Mouse (Mus musculus) liver (tissue): ENCODE measurements around the gene Cyp46a1.

Experiments used
- DNase-seq: peaks from one replicate; pipeline ENCODE4 v3.0.0-alpha.2; 2020; ENCODE audit warnings: mixed read lengths

The Cyp46a1 gene

DNA sequence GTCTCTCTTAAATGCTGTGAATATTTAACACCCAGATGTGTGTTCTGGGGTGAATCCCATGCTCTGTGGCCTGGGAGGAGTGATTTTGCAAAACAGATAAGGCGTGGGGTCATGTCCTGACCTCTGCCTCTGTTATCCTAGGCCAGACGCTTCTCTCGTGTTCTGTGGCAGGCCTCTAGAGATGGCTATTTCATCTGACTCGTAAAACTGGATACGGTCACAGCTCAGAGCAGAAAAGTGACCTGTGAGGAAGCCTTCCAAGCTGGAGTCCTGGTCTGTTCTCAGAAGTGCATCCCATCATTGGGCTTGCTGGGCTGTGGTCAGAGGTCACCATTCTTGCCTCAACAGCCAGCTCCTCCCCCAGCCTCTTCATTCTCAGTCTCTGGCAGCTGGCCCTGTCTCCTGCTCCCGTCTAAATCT is 21.7 kb upstream of the Cyp46a1 start:
- no peak for DNase-seq

DNA sequence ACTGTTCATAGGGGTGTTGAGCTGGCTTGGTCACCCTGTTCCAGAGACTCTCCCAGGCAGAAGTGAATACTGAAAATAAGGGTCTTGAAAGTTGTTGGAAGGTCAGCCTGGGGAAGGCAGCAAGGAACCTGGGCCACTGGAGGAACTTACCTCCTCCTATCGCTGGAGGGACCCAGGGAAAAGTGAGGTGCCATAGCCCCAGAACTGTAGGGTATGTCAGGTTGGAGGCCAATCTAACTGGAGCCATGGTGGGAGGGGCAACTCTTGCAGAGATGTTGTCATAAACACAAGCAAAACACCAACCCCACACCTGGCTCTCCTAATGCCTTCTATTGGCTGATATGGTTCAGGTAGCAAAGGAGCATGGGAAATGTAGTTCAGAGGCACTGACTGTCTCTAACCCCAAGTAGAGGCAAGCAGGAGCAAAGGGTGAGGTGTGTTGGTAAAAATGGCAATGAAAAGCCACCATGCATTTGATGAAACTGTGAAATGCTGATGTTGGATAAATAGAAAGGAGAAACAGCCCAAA is 20.9 kb upstream of the Cyp46a1 start:
- DNase-seq = no peak

DNA sequence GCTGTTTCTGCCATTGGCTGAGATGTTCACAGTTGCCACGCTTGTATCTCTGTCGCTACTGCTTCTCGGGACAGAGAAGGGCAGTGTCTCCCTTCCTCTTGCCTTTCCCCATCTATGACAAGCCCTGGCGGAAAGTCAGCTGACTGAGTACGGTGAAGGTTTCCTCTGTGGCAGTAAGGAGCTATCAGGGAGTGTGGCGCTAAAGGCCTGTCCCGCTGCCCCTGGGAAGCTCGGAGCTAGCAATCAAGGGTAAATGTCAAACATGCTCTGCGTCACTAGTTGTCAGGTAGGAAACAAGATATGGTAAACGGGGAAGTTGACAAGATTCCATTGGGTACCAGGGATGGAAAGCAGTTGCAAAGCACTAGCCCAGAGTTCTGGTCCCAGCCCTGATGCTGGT is 18.4 kb upstream of the Cyp46a1 start:
- no peak for DNase-seq

DNA sequence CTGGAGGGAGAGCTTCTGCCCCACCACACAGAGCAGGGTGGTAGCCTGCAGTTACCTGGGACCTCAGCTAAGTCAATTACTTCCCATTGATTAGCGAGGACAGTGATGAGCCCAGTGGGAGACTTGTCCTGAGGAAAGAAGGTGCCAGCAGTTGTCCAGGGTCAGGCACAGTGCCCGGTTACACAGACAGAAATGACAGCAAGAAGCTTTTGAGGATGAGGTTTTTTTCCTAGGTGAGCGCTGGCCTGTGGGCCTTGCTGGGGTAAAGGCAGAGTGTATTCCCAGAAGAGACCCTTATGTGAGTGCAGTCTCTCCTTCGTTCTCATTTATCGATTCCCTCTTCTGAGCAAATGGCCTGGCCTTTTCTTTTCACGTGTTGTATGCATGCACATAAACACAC is 17.5 kb upstream of the Cyp46a1 start:
- no peak for DNase-seq

DNA sequence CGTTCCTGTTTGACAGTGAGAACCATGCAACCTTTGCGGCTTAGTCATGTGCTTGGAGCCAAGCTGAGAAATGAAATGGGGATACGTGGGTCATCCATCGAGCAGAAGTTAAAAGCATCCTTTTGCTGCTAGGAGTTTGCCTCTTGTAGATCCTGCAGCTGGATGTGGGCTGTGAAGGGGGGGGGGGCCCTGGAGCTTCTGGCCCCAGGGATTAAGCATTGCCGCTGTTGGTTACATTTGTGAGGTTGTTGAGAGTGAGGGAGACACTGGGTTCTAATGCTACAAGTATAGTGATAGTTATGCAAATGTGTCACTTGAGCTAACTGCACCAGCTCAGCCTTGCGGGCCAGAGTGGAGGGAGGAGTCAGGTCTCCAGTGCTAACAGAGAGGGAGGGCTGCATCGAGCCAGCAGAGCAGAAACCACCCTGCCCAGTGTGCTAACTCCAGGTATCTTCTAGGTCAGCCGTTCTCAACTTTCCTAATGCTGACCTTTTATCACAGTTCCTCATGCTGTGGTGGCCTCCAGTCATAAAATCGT is 16.9 kb upstream of the Cyp46a1 start:
- DNase-seq = no peak

DNA sequence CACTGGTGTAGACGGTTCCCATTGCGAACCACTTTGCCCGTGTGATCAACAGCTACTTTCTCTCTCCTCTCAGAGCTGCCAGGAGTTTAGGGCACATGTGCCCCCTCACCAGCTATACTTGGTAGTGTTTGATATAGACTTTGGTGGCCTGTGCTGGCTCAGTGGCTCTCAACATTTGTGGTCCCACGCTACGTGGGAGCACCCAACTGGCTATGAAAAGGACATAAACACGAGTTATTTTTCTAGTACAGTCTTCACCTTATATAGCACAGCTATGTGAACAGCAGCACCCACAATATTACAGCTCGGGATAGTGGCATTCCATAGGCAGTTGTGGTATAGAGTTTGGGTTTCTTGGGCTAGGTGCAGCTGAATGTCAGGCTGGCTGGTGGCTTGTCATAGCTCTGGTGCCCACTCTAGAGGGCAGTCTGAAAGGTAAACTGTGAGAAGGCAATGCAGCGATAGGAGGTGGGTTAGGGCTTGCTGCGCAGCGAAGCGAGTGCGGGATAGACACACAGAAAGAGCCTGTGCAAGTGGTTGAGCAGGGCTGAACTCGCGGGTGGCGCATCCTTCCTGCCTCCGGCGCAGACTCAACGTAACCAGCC is 16.3 kb upstream of the Cyp46a1 start:
- no peak for DNase-seq

DNA sequence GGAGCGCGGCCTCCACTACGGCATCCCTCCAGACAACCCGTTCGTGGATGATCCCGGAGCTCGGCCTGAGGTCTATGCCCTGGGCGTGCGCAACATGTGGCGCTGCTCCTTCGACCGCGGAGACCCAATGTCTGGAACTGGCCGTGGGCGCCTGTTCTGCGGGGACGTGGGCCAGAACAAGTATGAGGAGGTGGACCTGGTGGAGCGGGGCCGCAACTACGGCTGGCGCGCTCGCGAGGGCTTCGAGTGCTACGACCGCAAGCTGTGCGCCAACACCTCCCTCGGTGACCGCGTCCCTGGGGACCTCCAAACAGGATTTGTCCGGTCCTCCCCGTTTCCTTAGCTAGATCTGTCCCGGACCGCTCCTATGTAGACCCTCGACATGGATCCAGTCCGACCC is 15.7 kb upstream of the Cyp46a1 start:
- no peak for DNase-seq

DNA sequence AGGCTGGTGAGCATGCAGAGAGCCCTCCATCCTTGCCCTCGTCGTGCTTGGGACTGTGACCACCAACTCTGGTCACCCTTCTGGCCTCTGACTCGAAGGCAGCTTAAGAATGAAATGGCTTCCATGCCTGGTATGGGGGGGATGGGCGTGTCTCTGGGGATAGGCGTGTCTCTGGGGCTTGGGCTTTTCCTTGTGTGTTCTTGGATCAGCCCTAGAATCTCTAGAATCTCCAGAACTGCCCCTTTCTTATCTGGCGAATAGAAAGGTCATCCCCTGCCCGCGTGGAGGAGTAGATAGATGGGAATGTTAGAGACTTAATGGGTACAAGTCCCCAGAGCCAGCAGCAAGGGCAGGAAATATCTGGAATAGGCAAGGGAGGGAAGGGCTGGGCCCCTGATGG is 14.1 kb upstream of the Cyp46a1 start:
- no peak for DNase-seq

DNA sequence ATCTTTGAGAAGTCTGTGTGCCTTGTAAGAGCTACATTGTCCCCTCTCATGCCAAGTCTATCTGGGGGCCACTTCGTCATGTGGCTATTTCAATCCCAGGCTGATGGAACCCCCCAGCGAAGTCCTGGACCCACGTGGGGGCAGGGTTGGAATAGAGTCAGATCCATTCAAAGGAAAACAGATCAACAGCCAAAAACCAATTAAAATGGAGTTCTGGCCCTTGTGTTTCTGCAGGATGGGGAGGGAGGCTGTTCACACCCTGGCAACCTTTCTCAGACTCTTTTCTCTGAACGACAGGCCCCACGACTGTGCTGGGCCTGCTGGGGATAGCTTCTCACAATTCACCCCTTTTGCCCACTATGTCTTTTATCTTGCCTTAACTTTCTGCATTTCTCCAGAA is 7.8 kb upstream of the Cyp46a1 start:
- no peak for DNase-seq

DNA sequence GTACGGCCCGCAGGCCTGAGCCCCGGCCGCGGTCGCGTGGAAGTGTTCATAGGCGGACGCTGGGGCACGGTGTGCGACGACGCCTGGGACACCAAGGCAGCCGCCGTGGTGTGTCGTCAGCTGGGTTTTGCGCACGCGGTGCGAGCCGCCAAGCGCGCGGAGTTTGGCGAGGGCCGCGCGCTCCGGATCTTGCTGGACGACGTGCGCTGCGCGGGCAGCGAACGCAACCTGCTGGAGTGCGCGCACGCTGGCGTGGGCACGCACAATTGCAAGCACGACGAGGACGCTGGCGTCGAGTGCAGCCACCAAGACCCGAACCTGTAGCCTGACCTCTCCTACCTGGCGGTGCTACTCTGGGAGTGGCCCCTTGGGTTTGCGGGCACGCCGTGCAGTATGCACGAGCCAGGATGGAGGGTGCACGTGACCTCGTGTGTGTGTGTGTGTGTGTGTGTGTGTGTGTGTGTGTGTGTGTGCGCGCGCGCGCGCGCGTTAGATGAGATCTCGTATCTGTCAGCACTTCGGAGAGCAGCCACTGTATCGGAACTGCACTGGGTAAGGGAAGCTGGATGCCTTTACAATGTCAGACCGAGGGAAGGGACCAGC is 6.2 kb upstream of the Cyp46a1 start:
- DNase-seq = no peak

DNA sequence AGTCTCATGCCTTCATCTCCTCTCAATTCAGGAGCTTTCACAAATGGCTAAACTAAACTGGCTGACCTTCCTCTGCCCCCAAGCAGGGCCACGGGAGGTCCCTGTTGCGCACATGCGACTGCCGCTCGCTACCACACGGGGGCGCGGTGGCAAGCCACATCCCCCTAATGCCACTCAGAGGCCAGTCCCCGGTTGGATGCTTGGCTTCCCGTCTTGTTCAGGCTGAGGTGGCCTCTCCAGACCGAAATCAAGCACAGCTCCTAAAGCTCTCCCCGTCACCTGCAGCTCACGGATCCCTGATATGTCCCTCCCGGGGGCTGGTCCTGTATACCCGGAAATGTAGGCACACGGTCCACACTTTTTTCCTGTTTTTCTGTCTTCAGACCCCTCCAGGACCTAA is 1.1 kb upstream of the Cyp46a1 start:
- DNase-seq = peak; percentile 77

DNA sequence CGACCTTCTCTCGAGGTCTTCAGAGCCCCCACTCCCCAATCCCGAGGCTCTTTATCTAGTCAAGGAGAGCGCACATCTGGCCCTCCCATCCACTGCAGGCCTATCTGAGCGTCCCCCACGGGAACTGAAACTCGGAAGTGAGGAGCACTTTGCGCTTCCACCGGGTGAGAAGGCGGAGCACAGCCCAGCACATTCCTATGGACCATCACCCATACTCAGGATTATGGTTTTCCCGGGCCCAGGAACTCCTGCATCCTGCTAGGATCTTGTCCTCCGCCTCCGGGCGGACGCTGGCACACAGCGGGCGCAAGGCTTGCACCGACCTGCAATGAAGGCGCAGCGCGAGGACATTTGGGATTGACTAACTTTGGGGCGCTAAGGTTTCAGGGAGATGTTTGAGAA is 699 bp upstream of the Cyp46a1 start:
- DNase-seq = peak; percentile 28

DNA sequence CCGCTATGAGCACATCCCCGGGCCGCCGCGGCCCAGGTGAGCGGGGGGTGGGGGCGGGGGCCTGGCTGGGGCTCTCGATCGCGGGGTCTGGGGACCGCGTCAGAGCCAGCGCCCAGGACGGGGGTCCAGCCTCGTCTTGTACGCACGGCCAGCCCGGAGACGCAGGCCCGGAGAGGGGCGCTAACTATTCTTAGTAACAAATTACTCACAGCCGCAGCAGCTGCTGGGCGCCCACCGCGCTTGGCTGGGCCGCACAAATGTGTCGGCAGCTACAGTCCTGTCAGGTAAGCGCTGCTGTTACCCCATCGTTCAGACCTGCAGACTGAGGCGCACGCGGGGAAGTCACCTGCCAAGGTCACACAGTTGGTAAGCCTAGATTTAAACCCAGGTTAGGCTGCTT is 348 bp downstream of the Cyp46a1 start:
- DNase-seq = no peak

DNA sequence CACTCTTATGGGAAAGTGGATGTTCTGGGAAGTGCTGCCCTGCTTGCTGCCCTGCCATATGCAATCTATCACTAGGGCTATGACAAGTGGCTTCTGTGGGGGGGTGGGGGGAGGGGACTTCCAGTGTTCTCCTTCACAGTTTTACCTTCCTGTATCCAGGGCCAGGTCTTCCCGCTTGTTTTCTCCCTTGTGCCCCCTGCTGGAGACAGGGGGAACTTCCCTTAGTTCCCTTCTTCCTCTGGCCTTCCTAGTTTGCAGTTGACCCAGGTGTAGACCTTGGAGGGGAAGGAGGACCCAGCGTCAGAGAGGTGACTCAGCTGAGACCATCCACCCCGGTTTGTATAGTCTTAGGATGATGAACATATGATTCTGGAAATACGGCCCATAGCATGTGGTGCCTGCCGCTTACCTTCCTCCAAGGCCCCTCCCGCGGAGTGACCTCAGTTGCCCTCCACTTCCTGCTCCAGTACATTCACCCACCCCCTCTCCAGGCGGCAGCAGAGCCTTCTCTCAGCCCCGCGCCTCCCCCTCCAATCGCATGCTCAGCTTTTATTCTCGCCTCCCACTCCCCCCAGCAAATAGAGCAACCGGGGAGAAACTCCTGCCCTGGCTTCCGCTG is 4.5 kb downstream of the Cyp46a1 start:
- DNase-seq = peak; percentile 50

DNA sequence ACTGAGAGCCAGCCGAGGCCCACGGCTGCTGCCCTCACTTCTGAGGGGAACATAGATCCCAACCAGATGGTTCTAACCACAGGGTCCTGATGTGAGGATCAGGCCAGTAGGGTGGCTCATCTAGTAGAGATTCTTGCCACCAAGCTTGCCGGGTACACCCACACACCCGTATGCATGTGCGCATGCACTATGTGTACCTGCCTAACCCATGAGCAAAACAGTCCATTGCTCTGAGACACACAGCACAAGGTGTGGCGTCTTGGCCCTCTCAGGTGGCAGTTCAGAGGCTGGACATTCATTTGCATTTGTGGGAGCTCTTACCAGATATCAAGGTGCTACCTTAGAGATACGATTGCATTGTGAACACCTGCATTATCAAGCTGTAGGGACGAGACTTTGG is 14.0 kb downstream of the Cyp46a1 start:
- no peak for DNase-seq

DNA sequence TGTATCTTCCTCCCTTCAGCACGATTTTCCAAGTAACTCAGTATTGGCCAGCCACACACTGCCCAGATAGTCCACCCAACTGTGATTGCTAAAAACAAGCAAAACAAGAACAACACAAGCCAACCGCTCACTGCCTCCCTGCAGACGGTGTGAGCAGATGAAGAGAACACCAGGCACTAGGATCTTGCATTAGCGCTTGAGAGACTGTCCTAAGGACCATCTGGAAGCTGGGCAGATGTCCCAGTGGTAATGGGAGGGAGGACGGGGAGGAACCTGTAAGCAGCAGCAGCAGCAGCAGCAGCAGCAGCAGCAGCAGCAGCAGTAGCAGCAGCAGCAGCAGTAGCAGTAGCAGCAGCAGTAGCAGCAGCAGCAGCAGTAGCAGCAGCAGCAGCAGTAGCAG is 14.8 kb downstream of the Cyp46a1 start:
- no peak for DNase-seq

DNA sequence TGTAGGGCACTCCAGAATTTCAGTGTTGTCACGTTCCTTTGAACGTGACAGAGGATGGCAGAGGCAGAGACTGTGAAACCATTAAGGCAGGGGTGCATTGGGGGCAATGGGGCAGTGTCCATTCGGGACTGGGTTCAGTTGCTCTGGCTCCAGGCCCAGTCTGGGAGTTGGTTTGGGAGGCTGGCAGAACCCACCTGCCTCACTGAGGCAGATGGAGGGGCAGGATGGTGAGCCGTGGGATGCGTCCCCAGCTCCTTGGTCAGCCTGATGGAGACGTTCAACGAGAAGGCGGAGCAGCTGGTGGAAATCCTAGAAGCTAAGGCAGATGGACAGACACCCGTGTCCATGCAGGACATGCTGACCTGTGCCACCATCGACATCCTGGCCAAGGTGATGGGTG is 16.8 kb downstream of the Cyp46a1 start:
- no peak for DNase-seq

DNA sequence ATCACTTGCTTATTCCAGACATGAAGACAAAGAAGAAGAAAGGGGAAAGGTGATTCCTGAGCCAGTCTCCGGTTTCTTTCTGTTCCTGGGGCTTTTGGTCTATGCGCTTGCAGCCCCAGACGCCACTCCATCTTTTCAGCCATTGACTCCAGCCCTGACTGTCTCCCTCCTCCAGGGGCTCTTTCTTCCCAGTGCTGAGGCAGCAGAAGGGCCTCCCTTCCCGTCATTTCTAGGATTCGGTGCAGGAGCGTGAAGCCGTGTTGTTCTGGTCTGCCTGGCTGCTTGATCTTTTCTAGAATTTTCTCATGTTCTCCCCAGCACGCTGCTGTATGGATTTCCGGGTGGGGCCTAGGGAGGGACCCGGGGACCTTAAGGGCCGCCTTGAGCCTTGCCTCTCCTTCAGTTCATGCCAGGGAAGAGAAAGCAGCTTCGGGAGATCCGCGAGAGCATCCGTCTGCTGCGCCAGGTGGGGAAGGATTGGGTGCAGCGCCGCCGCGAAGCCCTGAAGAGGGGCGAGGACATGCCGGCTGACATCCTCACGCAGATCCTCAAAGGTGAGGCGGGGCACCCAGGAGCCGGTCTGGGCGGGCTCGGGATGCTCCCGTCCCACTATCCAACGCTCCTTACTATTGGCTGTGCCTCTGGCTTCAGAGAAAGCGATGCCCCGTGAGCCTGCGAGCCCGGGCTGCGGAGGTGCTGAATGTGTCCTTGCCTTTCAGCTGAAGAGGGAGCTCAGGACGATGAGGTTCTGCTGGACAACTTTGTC is 18.4 kb downstream of the Cyp46a1 start:
- no peak for DNase-seq

DNA sequence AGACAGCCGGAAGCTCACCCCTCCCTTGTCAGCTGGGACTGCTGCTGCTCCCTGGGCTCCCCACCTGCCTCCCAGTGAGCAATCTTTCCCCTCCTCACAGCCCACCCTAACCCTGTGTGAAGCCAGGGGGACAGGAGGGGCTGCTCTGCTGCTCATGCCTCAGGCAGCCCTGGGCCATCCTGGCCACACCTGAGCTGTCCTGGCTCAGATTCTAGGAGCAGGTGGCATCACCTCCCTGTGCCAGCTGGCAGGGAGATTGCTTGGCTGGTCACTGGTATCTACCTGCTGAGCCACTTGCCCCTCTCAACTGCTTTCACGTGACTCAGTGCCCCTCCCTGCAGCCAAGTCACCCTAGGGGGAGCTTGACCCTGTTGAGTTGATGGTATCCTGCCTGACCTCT is 20.1 kb downstream of the Cyp46a1 start:
- no peak for DNase-seq

DNA sequence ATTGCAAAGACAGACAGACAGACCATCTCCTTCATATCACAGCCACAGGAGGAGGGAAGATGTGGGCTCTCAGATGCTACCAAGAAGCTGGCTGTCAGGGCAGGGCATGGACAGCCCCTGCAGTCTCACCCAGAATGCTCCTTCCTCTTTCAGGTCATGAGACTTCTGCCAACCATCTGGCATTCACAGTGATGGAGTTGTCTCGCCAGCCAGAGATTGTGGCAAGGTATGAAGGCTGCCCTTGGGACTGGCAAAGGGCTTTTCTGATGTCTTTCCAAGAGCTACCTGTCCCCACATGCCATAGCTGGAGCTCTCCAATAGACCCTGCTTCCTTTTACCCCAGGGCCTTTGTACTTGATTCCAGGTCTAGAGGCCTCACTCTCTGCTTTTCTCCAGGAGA is 21.1 kb downstream of the Cyp46a1 start:
- no peak for DNase-seq

DNA sequence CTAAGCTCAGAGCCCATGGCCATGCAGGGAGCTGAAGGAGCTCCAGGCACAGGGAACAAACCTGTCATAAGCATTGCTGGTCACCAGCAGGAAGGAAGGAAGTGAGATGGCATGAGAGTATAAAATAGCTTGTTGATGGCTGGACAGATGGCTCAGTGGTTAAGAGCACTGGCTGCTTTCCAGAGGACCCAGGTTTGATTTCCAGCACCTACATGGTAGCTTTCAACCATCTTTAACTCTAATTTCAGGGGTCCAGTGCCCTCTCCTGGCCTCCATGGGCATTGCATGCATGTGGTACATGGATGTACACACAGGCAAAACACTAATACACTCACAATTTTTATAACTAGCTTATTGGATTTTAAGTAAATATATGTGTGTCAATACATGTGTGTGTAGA is 21.8 kb downstream of the Cyp46a1 start:
- no peak for DNase-seq

DNA sequence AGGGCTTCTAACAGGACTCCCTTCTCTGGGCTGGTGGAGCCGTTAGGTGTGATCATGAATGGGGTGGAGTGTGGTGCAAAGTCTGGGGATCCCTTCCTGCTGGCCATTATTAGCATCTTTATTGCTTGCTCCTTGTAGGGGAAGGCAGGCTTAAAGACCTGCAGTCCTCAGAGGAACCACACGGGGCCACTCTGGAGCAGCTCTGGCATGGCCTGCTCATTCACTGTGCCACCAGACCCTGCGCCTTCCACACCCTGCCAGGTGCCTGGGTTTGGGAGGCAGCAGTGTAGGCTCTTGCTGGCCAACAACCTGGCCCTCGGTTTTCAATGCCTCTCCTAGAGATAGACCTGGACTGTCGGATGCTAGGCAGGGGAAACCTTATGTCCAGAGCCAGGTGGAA is 29.6 kb downstream of the Cyp46a1 start:
- DNase-seq = peak; percentile 64

DNA sequence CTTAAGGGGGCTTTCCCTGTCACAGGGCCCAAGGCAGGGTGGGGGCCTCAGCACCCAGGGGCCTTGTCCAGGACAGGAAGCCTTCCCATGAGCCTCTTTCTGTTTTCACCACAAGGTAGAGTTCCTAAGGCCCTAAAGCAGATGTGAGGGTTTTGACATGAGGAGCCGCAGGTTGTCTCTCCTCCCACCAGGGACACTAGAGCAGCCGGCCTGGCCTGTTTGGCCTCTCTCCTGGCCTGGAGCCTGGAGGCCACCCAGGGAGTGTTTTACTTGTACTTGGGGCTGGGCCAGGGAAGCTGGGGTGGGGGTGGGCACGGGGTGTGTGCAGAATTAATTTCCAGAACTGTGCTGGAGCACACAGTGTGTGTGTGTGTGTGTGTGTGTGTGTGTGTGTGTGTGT is 31.2 kb downstream of the Cyp46a1 start:
- DNase-seq = peak; percentile 24

DNA sequence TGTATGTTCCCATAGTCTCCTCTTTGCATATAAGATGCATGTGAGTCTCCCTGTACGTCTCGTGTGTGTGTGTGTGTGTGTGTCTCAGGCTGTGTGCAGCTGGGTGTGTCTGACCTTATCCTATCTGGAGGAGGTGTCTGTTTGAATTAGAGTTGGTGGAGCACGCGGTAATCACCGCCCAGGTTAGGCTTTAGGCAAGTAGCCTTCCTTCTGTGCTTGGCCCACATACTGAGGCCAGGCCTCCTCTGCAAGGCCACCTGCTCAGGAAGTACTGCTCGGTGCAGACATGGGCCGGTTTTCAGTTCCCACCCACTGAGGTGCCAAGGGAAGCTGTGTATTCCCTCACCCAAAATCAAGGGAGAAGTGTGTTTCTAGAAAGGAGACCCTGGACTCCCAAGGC is 31.7 kb downstream of the Cyp46a1 start:
- no peak for DNase-seq
